Mouse (Mus musculus) testis, adult 10 weeks (tissue): Measurements from ENCODE around the gene Edn1. TPM values are rescaled to one million over a fixed set of nuclear protein-coding genes. Genes with fewer than 3 reads are reported as not detected.

Experiments used
- polyA plus RNA-seq: library from polyadenylated mRNA; stranded (reverse); fragments of 350-450 nt; fragmentation: Illumina TruSeq; extraction: RNeasy Lipid Tissue Mini Kit (QIAGEN cat#74804); gene quantifications from one replicate; pipeline ENCODE4 v1.2.3, GENCODE M21; 2014; ENCODE audit warnings: low read depth, low replicate concordance

Gene Edn1
- 1.4 TPM for polyA plus RNA-seq

DNA sequence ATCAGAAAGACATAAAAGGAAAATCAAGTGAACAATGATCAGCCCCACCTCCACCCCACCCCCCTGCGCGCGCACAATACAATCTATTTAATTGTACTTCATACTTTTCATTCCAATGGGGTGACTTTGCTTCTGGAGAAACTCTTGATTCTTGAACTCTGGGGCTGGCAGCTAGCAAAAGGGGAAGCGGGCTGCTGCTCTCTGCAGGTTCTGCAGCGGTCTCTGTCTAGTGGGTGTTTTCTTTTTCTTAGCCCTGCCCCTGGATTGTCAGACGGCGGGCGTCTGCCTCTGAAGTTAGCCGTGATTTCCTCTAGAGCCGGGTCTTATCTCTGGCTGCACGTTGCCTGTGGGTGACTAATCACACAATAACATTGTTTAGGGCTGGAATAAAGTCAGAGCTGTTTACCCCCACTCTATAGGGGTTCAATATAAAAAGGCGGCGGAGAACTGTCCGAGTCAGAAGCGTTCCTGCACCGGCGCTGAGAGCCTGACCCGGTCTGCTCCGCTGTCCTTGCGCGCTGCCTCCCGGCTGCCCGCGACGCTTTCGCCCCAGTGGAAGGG, at the start of gene Edn1:
Gene Edn1, plus strand, starts transcription at position 316 of the 561 bp plus-strand sequence.

Other genes starting within 250 kb of the Edn1 start
- 42.6 TPM for gene Hivep1, start 249.5 kb upstream of the Edn1 start, polyA plus RNA-seq